Mouse (Mus musculus) kidney, adult 8-10 months (tissue): ENCODE data around the gene Acvr1c.

Source experiments
- DNase-seq, 2 experiments: peaks; one replicate each; pipeline ENCODE4 v3.0.0; 2022

Gene Acvr1c

DNA sequence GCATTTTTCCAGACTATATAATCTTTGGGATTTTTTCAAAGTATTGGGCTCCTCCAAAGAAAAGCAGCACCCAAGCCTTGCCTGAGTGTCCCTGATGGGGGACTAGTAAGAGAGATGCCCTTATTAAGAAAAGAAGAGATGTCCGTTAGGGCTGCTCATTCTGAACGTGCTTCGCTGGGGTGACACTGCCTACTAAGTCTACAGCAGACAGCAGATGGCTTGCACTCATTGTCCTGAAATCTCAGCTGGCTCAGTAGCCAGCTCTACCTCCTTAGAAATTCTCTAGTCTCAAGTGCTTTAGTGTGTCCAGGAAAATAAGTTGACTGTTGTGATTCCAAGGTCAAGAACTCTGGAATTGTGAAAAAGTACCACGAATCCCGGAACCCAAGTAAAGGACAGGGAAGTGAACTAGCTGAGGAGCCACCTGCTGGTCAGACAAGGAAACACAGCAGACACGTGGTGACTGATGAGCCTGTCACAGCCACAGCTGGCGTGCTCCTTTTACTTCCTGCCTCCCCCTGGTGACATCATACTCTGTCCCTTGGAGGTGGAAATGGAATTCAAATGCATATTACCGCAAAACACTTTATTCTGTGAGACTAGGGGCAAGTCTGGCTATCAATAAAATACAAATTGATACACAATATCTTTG, 75.3 kb downstream of the Acvr1c start:
- peak; percentile 50 to 81 for DNase-seq

DNA sequence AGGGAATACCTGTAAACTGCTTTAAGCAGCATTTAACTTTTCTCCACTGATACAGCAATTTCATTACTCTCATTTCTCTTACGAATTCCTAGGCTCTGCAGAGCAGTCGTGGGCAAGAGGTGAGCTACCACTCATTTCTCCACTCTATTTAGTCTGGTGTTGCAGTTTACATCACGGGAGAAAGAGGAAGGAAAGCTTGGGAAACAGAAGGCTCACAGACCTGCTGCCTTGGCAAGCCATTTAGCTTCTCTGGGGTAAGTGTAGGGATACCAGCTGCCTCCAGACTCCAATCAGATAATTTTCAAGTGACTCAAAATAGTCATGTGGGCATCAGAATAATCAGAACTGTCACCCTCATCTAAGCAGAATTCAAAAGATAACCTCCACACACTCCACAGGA, 76.6 kb downstream of the Acvr1c start:
- DNase-seq: no peak

DNA sequence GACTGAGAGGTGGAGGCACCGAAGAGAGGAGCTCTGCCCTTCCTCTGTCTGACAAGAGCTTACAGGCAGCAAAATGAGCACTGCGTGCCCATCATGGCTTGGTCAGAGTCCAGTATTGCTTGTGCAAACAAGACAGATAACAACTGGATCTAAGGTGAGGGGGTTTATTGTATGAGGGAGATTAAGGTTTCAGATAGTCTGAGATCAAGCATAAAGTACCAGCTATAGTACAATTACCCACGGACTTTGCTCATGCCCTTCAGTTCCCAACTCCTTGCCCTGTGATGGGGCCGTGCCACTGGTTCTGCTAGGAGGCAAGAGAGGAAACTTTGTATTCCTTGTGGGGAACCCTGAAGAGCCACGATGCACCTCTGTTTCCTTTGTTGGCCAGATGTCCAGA, 78.5 kb downstream of the Acvr1c start:
- no peak for DNase-seq

DNA sequence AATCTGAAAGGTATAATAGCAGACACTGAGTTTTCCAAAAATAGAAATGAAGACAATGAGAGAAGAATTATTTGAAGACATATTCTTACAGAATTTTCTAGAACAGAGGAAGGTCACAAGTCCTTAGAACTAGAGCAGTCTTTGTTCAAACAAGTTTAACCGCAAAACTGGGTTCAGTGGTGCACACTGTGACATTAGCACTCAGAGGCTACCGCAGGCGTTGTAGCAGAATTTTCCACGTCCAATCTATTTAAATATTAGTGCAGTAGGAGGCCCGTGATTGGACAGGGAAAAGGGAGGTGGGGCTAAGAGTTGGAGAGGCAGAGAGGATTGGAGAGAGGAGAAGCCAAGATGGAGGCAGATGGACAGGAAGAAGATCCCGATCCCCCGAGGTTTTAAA, 81.2 kb downstream of the Acvr1c start:
- no peak for DNase-seq

DNA sequence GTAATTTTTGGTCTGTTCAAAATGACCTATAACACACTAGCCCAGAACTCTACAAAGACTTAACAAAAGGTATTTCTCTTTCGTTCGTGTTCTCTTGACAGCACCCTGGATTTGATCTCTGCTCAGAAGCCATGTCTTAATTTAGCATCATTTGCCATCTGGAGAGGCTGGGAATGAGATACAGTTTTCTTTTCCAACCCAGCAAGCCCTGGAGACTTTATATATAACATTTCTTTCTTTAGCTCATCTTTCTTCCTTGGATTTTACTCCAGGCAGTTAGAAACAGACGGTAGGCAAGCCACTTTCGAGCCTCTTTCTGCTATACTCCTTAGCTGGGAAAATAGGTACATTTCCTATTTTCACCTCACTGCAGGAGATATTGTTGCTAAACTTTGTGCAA, 117.1 kb downstream of the Acvr1c start:
- DNase-seq: no peak

DNA sequence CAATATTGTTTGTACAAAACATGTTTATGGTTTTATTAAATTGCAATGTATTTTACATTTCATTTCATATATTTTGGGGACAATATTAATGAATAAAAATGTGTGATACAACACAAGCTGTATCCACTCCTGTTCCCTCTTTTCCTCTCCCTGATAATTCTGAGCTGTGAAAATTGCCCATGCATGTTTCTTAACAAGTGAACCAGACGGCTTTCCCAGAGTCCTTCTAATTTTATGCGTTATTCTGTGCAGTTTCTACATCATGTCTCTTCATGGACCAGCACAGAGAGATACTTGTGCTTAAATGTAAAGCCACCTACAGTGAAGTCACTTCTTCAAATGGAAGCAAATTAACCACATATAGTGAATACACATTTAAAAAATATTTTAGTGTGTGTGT, 120.2 kb downstream of the Acvr1c start:
- no peak for DNase-seq
